Mouse (Mus musculus) stomach, embryonic 15.5 days (tissue): ENCODE measurements at regions not wholly inside any gene's neighbourhood (a gene's known extent, or its start where the extent isn't known, plus 50 kb on each side); places are given as distances from the start of the nearest gene placed in this dataset.
"Not testable (repeated sequence)": the region's sequence is repeated elsewhere in the genome, so short reads cannot be mapped to it uniquely, and the experiment has no call there.

Experiments
- ATAC-seq: fragments of 200-750 bp; cut with Nextera tagmentation; 2 replicates; pipeline ENCODE4 v1.8.0; 2017; ENCODE audit warnings: low read depth, moderate number of reproducible peaks, moderate TSS enrichment; ENCODE audit not compliant: insufficient read depth, low FRiP score
- H3K27ac ChIP-seq: fragments of 300-500 bp; sonication (generic); 2 replicates; pipeline ENCODE4 v1.5.1; 2015; ENCODE audit warnings: mild to moderate bottlenecking, inconsistent platforms
- H3K27me3 ChIP-seq: fragments of 300-500 bp; sonication (generic); replicated peaks from 2 replicates; pipeline ENCODE4 v1.6.1; 2015; ENCODE audit warnings: inconsistent platforms
- H3K36me3 ChIP-seq: fragments of 300-500 bp; sonication (generic); 2 replicates; pipeline ENCODE4 v1.6.1; 2015; ENCODE audit warnings: inconsistent platforms
- H3K4me1 ChIP-seq: fragments of 300-500 bp; sonication (generic); 2 replicates; pipeline ENCODE4 v1.6.1; 2015; ENCODE audit warnings: inconsistent platforms
- H3K4me2 ChIP-seq: fragments of 300-500 bp; sonication (generic); 2 replicates; pipeline ENCODE4 v1.6.1; 2015; ENCODE audit warnings: mild to moderate bottlenecking, inconsistent platforms
- H3K4me3 ChIP-seq: fragments of 300-500 bp; sonication (generic); replicated peaks from 2 replicates; pipeline ENCODE4 v1.5.1; 2015; ENCODE audit warnings: inconsistent platforms
- H3K9ac ChIP-seq: fragments of 300-500 bp; sonication (generic); 2 replicates; pipeline ENCODE4 v1.6.1; 2015; ENCODE audit warnings: inconsistent platforms
- H3K9me3 ChIP-seq: fragments of 300-500 bp; sonication (generic); 2 replicates; pipeline ENCODE4 v1.6.1; 2016; ENCODE audit warnings: inconsistent platforms
- WGBS: fragments of 180-500 bp; shearing (Covaris S2); methylation state at CpG from one replicate; pipeline ENCODE4 v1.1.7; 2015; 5-methylcytosine and 5-hydroxymethylcytosine counted together

GRCm38 (mm10) chr17:10150403-10150689 lies 169.3 kb downstream of the Qk start:
- H3K4me3 ChIP-seq, H3K9ac ChIP-seq, H3K27ac ChIP-seq, ATAC-seq, H3K27me3 ChIP-seq, H3K9me3 ChIP-seq, H3K36me3 ChIP-seq, H3K4me1 ChIP-seq, H3K4me2 ChIP-seq: not testable (repeated sequence)
- 75% methylated on average over 2 of the region's 2 CpGs for WGBS

DNA sequence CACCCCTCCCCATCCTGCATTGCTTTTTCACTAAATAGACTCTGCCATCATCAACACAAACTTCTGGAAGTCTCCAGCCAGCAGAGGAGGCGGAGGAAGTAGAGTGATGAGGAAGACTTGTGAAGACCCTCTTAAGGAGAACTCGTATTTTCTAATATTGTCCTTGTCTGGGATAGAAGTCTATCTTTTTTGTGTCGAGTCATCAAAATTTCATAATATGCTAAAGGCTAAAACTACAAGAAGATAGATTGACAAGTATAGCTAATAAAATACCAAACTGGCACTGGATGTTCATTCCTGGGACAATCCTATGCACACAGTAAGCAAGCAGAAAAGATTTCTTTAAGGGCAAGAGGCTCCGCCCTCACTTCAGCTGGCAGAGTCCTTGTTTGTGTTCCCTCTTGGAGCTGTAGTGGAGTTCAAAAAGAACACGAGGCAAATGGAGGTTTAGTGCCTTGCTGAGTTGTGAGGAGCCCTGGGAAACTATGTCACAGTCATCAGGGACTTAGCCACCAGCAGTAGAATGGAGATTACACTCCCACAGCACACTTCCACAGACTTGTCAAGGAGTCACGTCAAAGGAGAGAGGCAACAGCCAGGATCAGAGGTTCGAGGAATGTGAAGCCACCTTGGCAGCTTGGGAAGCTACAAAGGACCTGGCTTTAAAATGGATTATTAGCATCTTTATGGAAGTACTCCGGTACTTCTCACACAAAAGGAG lies 169.8 kb downstream of the Qk start:
- ATAC-seq, result no peak
- Histone ChIP-seq H3K4me1 (no peaks in the 10 kb centered on the region), H3K4me2 (no peak overlapping the region), H3K4me3 (no peak overlapping the region), H3K9me3 (no peaks in the 10 kb centered on the region), H3K36me3 (no peaks in the 10 kb centered on the region), H3K27me3 (no peaks in the 10 kb centered on the region), H3K9ac (no peak overlapping the region), H3K27ac (no peak overlapping the region)
- WGBS, result 74% methylated on average over 8 of the region's 8 CpGs

DNA sequence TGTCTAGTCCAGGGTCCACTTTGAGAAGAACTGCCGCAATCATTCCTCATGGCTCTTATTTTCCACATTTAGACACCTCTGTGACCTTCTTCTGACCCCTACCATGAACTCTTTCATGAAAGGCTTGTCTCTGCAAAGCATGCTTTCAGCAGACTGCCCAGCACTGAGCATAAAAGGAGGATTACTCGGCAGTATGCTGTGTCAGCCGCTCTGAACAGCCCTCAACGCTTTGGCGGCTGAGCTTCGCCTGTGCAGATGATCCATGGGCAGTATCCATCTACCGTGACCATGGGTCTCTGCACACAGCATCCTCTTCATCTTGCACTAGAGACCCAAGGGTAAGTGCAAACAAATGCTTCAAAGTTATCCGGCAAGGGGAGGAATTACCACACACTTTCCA lies 172.5 kb downstream of the Qk start:
- Histone ChIP-seq H3K27ac (no peak overlapping the region), H3K4me3 (no peak overlapping the region), H3K9me3 (no peaks in the 10 kb centered on the region), H3K4me2 (no peak overlapping the region), H3K9ac (no peak overlapping the region), H3K27me3 (no peaks in the 10 kb centered on the region), H3K4me1 (no peaks in the 10 kb centered on the region), H3K36me3 (no peaks in the 10 kb centered on the region)
- no peak for ATAC-seq
- 64% methylated on average over 8 of the region's 8 CpGs for WGBS

DNA sequence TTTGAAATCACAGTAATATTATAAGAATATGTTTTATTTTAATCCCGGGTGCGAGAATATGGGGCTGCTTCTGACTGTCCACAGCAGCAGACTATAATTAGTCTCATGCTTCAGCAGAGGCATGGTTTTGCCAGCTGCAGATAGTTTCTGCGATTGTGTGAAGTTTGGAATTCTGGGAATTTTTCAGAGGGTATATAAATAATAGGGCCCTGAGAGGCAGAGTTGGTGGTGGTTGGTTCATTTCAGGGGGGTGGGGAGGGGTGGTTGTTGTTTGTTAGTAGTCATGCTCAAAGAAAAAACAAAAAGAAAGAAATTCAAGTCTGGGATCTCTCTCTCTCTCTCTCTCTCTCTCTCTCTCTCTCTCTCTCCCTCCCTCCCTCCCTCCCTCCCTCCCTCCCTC lies 173.1 kb downstream of the Qk start:
- Histone ChIP-seq H3K9ac (no peak overlapping the region), H3K36me3 (no peaks in the 10 kb centered on the region), H3K4me3 (no peak overlapping the region), H3K9me3 (no peaks in the 10 kb centered on the region), H3K27me3 (no peaks in the 10 kb centered on the region), H3K4me1 (no peaks in the 10 kb centered on the region), H3K4me2 (no peak overlapping the region), H3K27ac (no peak overlapping the region)
- ATAC-seq, result no peak
- 59% methylated on average over 3 of the region's 3 CpGs for WGBS

GRCm38 (mm10) chr17:10138847-10139246 lies 180.8 kb downstream of the Qk start:
- Histone ChIP-seq H3K9me3 (no peaks in the 10 kb centered on the region), H3K4me1 (no peaks in the 10 kb centered on the region), H3K36me3 (no peaks in the 10 kb centered on the region), H3K27ac (no peak overlapping the region), H3K4me3 (no peak overlapping the region), H3K9ac (no peak overlapping the region), H3K4me2 (no peak overlapping the region), H3K27me3 (no peaks in the 10 kb centered on the region)
- ATAC-seq, result no peak
- 29% methylated on average over 3 of the region's 3 CpGs for WGBS

- Histone ChIP-seq H3K4me3 (no peak overlapping the region), H3K9me3 (no peaks in the 10 kb centered on the region), H3K27me3 (no peaks in the 10 kb centered on the region), H3K4me1 (no peaks in the 10 kb centered on the region), H3K4me2 (no peak overlapping the region), H3K27ac (no peak overlapping the region), H3K36me3 (no peaks in the 10 kb centered on the region), H3K9ac (no peak overlapping the region)
- WGBS, result 36% methylated on average over 4 of the region's 4 CpGs
- ATAC-seq, result no peak; the same call in 1 of the 2 replicates
Measured at GRCm38 (mm10) chr17:10138374-10138773, 181.3 kb downstream of the Qk start.

GRCm38 (mm10) chr17:10135111-10135510 lies 184.5 kb downstream of the Qk start:
- WGBS, result 46% methylated on average over 2 of the region's 2 CpGs
- ATAC-seq, result no peak

GRCm38 (mm10) chr17:10128591-10128990 lies 191.1 kb downstream of the Qk start:
- Histone ChIP-seq H3K9me3 (no peaks in the 10 kb centered on the region), H3K27ac (no peak overlapping the region), H3K4me1 (no peaks in the 10 kb centered on the region), H3K4me3 (no peak overlapping the region), H3K9ac (no peak overlapping the region), H3K27me3 (no peaks in the 10 kb centered on the region), H3K4me2 (no peak overlapping the region), H3K36me3 (no peaks in the 10 kb centered on the region)
- 75% methylated on average over 8 of the region's 8 CpGs for WGBS
- ATAC-seq, result no peak

More at GRCm38 (mm10) chr17:10135111-10135510, 184.5 kb downstream of the Qk start:
- no peaks in the 10 kb centered on the region for H3K4me1 ChIP-seq
- no peaks in the 10 kb centered on the region for H3K9me3 ChIP-seq
- no peak overlapping the region for H3K4me3 ChIP-seq
- H3K4me2 ChIP-seq, result no peak overlapping the region
- no peaks in the 10 kb centered on the region for H3K36me3 ChIP-seq
- H3K9ac ChIP-seq, result no peak overlapping the region
- no peak overlapping the region for H3K27ac ChIP-seq
- H3K27me3 ChIP-seq, result no peaks in the 10 kb centered on the region

GRCm38 (mm10) chr17:10122411-10122810 lies 197.2 kb downstream of the Qk start:
- H3K9ac ChIP-seq, result no peak overlapping the region
- ATAC-seq, result no peak
- H3K9me3 ChIP-seq, result no peaks in the 10 kb centered on the region
- no peaks in the 10 kb centered on the region for H3K36me3 ChIP-seq
- no peaks in the 10 kb centered on the region for H3K27me3 ChIP-seq
- WGBS, result 50% methylated on average over 3 of the region's 3 CpGs
- no peak overlapping the region for H3K4me3 ChIP-seq
- no peaks in the 10 kb centered on the region for H3K4me1 ChIP-seq
- H3K27ac ChIP-seq, result no peak overlapping the region
- H3K4me2 ChIP-seq, result no peak overlapping the region

DNA sequence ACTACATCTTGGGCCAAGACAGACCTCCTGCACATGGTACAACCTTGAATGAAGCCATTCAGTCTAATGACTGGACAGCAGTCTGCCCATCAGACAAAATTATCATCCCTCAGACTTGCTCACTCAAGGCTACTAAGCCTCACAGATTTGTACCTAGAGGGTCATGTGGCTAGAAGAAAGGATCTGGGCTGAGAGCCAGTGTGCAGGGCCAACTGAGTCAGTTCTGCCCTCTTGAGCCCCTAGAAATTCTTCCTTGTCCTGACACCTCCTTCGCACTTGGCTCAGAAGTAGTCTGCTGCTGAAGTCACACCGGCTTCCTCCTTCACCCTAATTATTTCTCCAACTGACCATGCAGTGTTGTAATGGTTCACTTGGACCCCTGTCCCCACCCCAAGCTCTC lies 207.5 kb downstream of the Qk start:
- ATAC-seq, result no peak
- H3K9ac ChIP-seq, result no peak overlapping the region
- no peak overlapping the region for H3K27ac ChIP-seq
- H3K4me1 ChIP-seq, result no peaks in the 10 kb centered on the region
- H3K4me3 ChIP-seq, result no peak overlapping the region
- 90% methylated on average over 2 of the region's 2 CpGs for WGBS
- no peaks in the 10 kb centered on the region for H3K9me3 ChIP-seq
- no peak overlapping the region for H3K4me2 ChIP-seq
- no peaks in the 10 kb centered on the region for H3K27me3 ChIP-seq
- H3K36me3 ChIP-seq, result no peaks in the 10 kb centered on the region

DNA sequence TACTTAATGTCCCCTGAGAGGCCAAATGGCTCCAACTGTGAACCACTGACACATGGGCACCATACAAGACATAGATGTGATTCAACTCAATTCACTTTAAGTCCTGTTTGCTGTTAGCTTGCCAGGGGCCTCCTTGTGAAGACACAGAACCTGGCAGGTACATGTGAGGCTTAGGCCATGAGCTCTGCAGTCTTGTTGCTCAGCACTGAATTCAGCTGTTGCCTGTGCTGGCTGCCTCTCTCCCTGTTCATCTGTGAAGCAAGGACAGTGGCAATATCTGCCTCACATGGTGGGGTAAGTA lies 209.3 kb downstream of the Qk start:
- H3K4me3 ChIP-seq, result no peak overlapping the region
- H3K9me3 ChIP-seq, result no peaks in the 10 kb centered on the region
- no peak overlapping the region for H3K4me2 ChIP-seq
- no peaks in the 10 kb centered on the region for H3K36me3 ChIP-seq
- no peak overlapping the region for H3K27ac ChIP-seq
- no peak overlapping the region for H3K9ac ChIP-seq
- no peak for ATAC-seq
- no peaks in the 10 kb centered on the region for H3K4me1 ChIP-seq
- no peaks in the 10 kb centered on the region for H3K27me3 ChIP-seq

- no peak overlapping the region for H3K9ac ChIP-seq
- H3K4me2 ChIP-seq, result no peak overlapping the region
- no peak overlapping the region for H3K4me3 ChIP-seq
- H3K4me1 ChIP-seq, result no peaks in the 10 kb centered on the region
- no peak for ATAC-seq
- H3K9me3 ChIP-seq, result no peaks in the 10 kb centered on the region
- H3K27ac ChIP-seq, result no peak overlapping the region
- no peaks in the 10 kb centered on the region for H3K27me3 ChIP-seq
- no peaks in the 10 kb centered on the region for H3K36me3 ChIP-seq
- 40% methylated on average over 8 of the region's 8 CpGs for WGBS
Measured at GRCm38 (mm10) chr17:10109511-10110374, 209.9 kb downstream of the Qk start.
